Mouse (Mus musculus): Measurements from ENCODE around the gene Fam83c. TPM values are rescaled to one million over a fixed set of nuclear protein-coding genes. Genes with fewer than 3 reads are reported as not detected.

Gene Fam83c
- polyA plus RNA-seq, 1 experiment from 2014 or later = not detected

- WGBS = 90% methylated on average over 1 of the region's 1 CpGs
Observed at GRCm38 (mm10) chr2:155816179-155816578, 18.5 kb downstream of the Fam83c start.

GRCm38 (mm10) chr2:155814829-155815228 is 19.8 kb downstream of the Fam83c start:
- no peak overlapping the region for H3K4me2 ChIP-seq (replicated peaks; ENCODE audit: low read depth, low read length)
- H3K4me3 ChIP-seq (ENCODE audit: low read depth, low read length) = no peak overlapping the region
- H3K9ac ChIP-seq (replicated peaks; ENCODE audit: low read depth) = no peak overlapping the region
- H3K27me3 ChIP-seq (replicated peaks; ENCODE audit: insufficient read depth, low read length) = no peaks in the 10 kb centered on the region
- no peaks in the 10 kb centered on the region for H3K9me3 ChIP-seq (ENCODE audit: low read length)
- no peak for TF ChIP-seq EP300 (IDR thresholded peaks at IDR 0.05)
- no peak for TF ChIP-seq CTCF (IDR thresholded peaks at IDR 0.05)
- DNase-seq (ENCODE audit: low spot score) = no peak
- 25% methylated on average over 5 of the region's 5 CpGs for WGBS
- H3K36me3 ChIP-seq (ENCODE audit: insufficient read depth, low read length) = no peaks in the 10 kb centered on the region
- peaks cover 5% of the 10 kb centered on the region; the same call in 1 of the 2 replicates for H3K4me1 ChIP-seq (ENCODE audit: insufficient read depth, low read depth, low read length)
- no peak for ATAC-seq
- no peak overlapping the region for H3K27ac ChIP-seq (ENCODE audit: low read length)

More at GRCm38 (mm10) chr2:155816179-155816578, 18.5 kb downstream of the Fam83c start:
- no peaks in the 10 kb centered on the region for H3K27me3 ChIP-seq (replicated peaks; ENCODE audit: insufficient read depth, low read length)
- ATAC-seq = no peak
- no peak overlapping the region for H3K4me2 ChIP-seq (replicated peaks; ENCODE audit: low read depth, low read length)
- H3K4me3 ChIP-seq (ENCODE audit: low read depth, low read length) = no peak overlapping the region
- H3K9ac ChIP-seq (replicated peaks; ENCODE audit: low read depth) = no peak overlapping the region
- TF ChIP-seq CTCF (IDR thresholded peaks at IDR 0.05) (no peak), EP300 (IDR thresholded peaks at IDR 0.05) (no peak)
- H3K9me3 ChIP-seq (ENCODE audit: low read length) = no peaks in the 10 kb centered on the region
- H3K4me1 ChIP-seq (ENCODE audit: insufficient read depth, low read depth, low read length) = peaks cover 5% of the 10 kb centered on the region; the same call in 1 of the 2 replicates
- H3K27ac ChIP-seq (ENCODE audit: low read length) = no peak overlapping the region
- no peaks in the 10 kb centered on the region for H3K36me3 ChIP-seq (ENCODE audit: insufficient read depth, low read length)
- DNase-seq (ENCODE audit: low spot score) = no peak

- no peak for ATAC-seq
- Histone ChIP-seq H3K9ac (replicated peaks; ENCODE audit: low read depth) (no peak overlapping the region), H3K4me1 (ENCODE audit: insufficient read depth, low read depth, low read length) (no peaks in the 10 kb centered on the region), H3K4me3 (ENCODE audit: low read depth, low read length) (no peak overlapping the region), H3K4me2 (replicated peaks; ENCODE audit: low read depth, low read length) (no peak overlapping the region), H3K9me3 (ENCODE audit: low read length) (no peaks in the 10 kb centered on the region), H3K36me3 (ENCODE audit: insufficient read depth, low read length) (no peaks in the 10 kb centered on the region), H3K27ac (ENCODE audit: low read length) (no peak overlapping the region), H3K27me3 (replicated peaks; ENCODE audit: insufficient read depth, low read length) (no peaks in the 10 kb centered on the region)
- 53% methylated on average over 4 of the region's 4 CpGs for WGBS
- no peak for TF ChIP-seq CTCF (IDR thresholded peaks at IDR 0.05)
- TF ChIP-seq EP300 (IDR thresholded peaks at IDR 0.05) = no peak
- DNase-seq (ENCODE audit: low spot score) = no peak
Observed at GRCm38 (mm10) chr2:155812637-155813036, 22.0 kb downstream of the Fam83c start.

- TF ChIP-seq EP300 (IDR thresholded peaks at IDR 0.05) (no peak), CTCF (IDR thresholded peaks at IDR 0.05) (peak; percentile 87)
- Histone ChIP-seq H3K9me3 (ENCODE audit: low read length) (no peaks in the 10 kb centered on the region), H3K27ac (ENCODE audit: low read length) (no peak overlapping the region), H3K36me3 (ENCODE audit: insufficient read depth, low read length) (no peaks in the 10 kb centered on the region), H3K27me3 (replicated peaks; ENCODE audit: insufficient read depth, low read length) (no peaks in the 10 kb centered on the region), H3K4me3 (ENCODE audit: low read depth, low read length) (no peak overlapping the region), H3K9ac (replicated peaks; ENCODE audit: low read depth) (no peak overlapping the region), H3K4me1 (ENCODE audit: insufficient read depth, low read depth, low read length) (no peaks in the 10 kb centered on the region), H3K4me2 (replicated peaks; ENCODE audit: low read depth, low read length) (no peak overlapping the region)
- WGBS = 34% methylated on average over 16 of the region's 16 CpGs
- DNase-seq (ENCODE audit: low spot score) (peak; percentile 73), ATAC-seq (peak; percentile 36; the same call in 1 of the 2 replicates)
Observed at GRCm38 (mm10) chr2:155811821-155812396, 22.7 kb downstream of the Fam83c start.

- no peak overlapping the region for H3K27ac ChIP-seq (ENCODE audit: low read length)
- H3K4me1 ChIP-seq (ENCODE audit: insufficient read depth, low read depth, low read length) = no peaks in the 10 kb centered on the region
- 72% methylated on average over 4 of the region's 4 CpGs for WGBS
- H3K4me2 ChIP-seq (replicated peaks; ENCODE audit: low read depth, low read length) = no peak overlapping the region
- H3K9me3 ChIP-seq (ENCODE audit: low read length) = no peaks in the 10 kb centered on the region
- H3K4me3 ChIP-seq (ENCODE audit: low read depth, low read length) = no peak overlapping the region
- H3K36me3 ChIP-seq (ENCODE audit: insufficient read depth, low read length) = no peaks in the 10 kb centered on the region
- DNase-seq (ENCODE audit: low spot score) = no peak
- no peaks in the 10 kb centered on the region for H3K27me3 ChIP-seq (replicated peaks; ENCODE audit: insufficient read depth, low read length)
- H3K9ac ChIP-seq (replicated peaks; ENCODE audit: low read depth) = no peak overlapping the region
- TF ChIP-seq EP300 (IDR thresholded peaks at IDR 0.05) (no peak), CTCF (IDR thresholded peaks at IDR 0.05) (no peak)
- no peak for ATAC-seq
Observed at GRCm38 (mm10) chr2:155809620-155810019, 25.0 kb downstream of the Fam83c start.

GRCm38 (mm10) chr2:155807408-155807807 is 27.2 kb downstream of the Fam83c start:
- DNase-seq (ENCODE audit: low spot score) (no peak), ATAC-seq (no peak)
- Histone ChIP-seq H3K4me2 (replicated peaks; ENCODE audit: low read depth, low read length) (no peak overlapping the region), H3K27me3 (replicated peaks; ENCODE audit: insufficient read depth, low read length) (no peaks in the 10 kb centered on the region), H3K9me3 (ENCODE audit: low read length) (no peaks in the 10 kb centered on the region), H3K36me3 (ENCODE audit: insufficient read depth, low read length) (no peaks in the 10 kb centered on the region), H3K27ac (ENCODE audit: low read length) (no peak overlapping the region), H3K9ac (replicated peaks; ENCODE audit: low read depth) (no peak overlapping the region), H3K4me1 (ENCODE audit: insufficient read depth, low read depth, low read length) (no peaks in the 10 kb centered on the region), H3K4me3 (ENCODE audit: low read depth, low read length) (no peak overlapping the region)
- 56% methylated on average over 4 of the region's 4 CpGs for WGBS
- TF ChIP-seq CTCF (IDR thresholded peaks at IDR 0.05) (no peak), EP300 (IDR thresholded peaks at IDR 0.05) (no peak)
